Mouse (Mus musculus) E14TG2a.4 (cell line): Measurements from ENCODE around the gene Cfap54.

Source experiments
- CTCF ChIP-seq: conservative IDR thresholded peaks from 2 replicates; pipeline ENCODE4 v1.5.1; 2014; ENCODE audit warnings: low read length
- NANOG ChIP-seq: IDR thresholded peaks from 2 replicates; pipeline ENCODE4 v1.6.1; 2014; ENCODE audit warnings: borderline replicate concordance, low read length, mixed read lengths
- POU5F1 ChIP-seq: IDR thresholded peaks from 2 replicates; pipeline ENCODE4 v1.6.1; 2014; ENCODE audit warnings: low read length, borderline replicate concordance

DNA sequence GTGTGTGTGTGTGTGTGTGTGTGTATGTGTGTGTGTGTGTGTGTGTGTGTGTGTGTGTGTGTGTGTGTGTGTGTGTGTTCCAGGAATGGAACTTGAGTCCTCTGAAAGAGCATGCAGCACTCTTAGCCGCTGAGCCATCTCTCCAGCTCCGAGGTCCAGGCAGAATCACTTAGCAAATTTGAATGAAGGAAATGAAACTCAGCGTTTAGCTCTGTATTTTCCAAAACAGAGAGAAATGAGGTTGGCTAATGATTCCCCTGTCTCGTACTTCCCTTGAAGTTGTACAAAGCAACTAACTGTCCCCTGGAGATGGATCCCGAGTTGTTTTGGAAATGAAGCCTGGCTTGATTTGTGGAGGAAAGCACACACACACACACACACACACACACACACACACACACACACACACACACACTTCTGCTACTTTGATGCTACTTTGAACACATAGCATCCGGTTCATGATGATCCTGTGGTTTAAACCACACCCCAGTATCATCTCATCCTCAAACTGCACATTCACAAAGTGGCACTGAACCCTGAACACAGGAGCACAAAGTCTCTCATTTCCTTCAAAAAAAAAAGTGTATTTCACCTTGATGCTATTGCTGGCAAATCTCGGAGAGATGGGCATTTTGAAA is 290.4 kb downstream of the Cfap54 start:
- no peak for TF ChIP-seq CTCF
- no peak for TF ChIP-seq NANOG
- TF ChIP-seq POU5F1: no peak
